Mouse (Mus musculus) erythroblast, adult 5-6 weeks (primary cell): Measurements from ENCODE around the gene Zdhhc17. TPM values are rescaled to one million over a fixed set of nuclear protein-coding genes. Genes with fewer than 3 reads are reported as not detected.
A peak's percentile ranks its signal among the peaks of the same experiment; 100 is the strongest.

Experiments used
- ATAC-seq: replicated peaks from 2 replicates; pipeline ENCODE4 v1.8.0; 2016; ENCODE audit warnings: moderate number of reproducible peaks, mild to moderate bottlenecking, moderate TSS enrichment, inconsistent platforms; ENCODE audit not compliant: poor library complexity, low FRiP score, severe bottlenecking
- total RNA-seq, 2 experiments: library from RNA; stranded (forward) in 1 of 2; stranded (reverse) in 1 of 2; fragments of 150-400 nt in 1 of 2; fragments of 200-764, 138-1000 nt in 1 of 2; gene quantifications; 2 replicates each; pipeline versions ENCODE4 v1.2.3 to v1.2.4; 2015 to 2017; ENCODE audit warnings: low replicate concordance in 2 of 2

The Zdhhc17 gene
- total RNA-seq, 2 experiments from 2014 or later = 15.8 to 54.4 TPM

GRCm38 (mm10) chr10:111007687-111008086, 2.3 kb downstream of the Zdhhc17 start:
- no peak for ATAC-seq

GRCm38 (mm10) chr10:111005611-111006488, 4.1 kb downstream of the Zdhhc17 start:
- 0 out of 2 replicates have a peak, but pooled peaks have one; percentile 28 for ATAC-seq

- ATAC-seq = no peak
Measured at GRCm38 (mm10) chr10:111004220-111004619, 5.7 kb downstream of the Zdhhc17 start.

- ATAC-seq = no peak
Measured at GRCm38 (mm10) chr10:110999201-110999600, 10.7 kb downstream of the Zdhhc17 start.

- no peak for ATAC-seq
Measured at GRCm38 (mm10) chr10:110997180-110997579, 12.8 kb downstream of the Zdhhc17 start.

- no peak for ATAC-seq
Measured at GRCm38 (mm10) chr10:110994761-110995160, 15.2 kb downstream of the Zdhhc17 start.

GRCm38 (mm10) chr10:110993249-110993648, 16.7 kb downstream of the Zdhhc17 start:
- ATAC-seq = no peak

GRCm38 (mm10) chr10:110992047-110992431, 17.9 kb downstream of the Zdhhc17 start:
- ATAC-seq = peak; percentile 78

- peak; percentile 34 for ATAC-seq
Measured at GRCm38 (mm10) chr10:110991307-110992046, 18.5 kb downstream of the Zdhhc17 start.

GRCm38 (mm10) chr10:110989729-110990128, 20.2 kb downstream of the Zdhhc17 start:
- ATAC-seq = 0 out of 2 replicates have a peak, but pooled peaks have one; percentile 23

- no peak for ATAC-seq
Measured at GRCm38 (mm10) chr10:110986682-110987081, 23.3 kb downstream of the Zdhhc17 start.

GRCm38 (mm10) chr10:110982771-110983170, 27.2 kb downstream of the Zdhhc17 start:
- no peak for ATAC-seq

GRCm38 (mm10) chr10:110980441-110980840, 29.5 kb downstream of the Zdhhc17 start:
- ATAC-seq = no peak

- no peak for ATAC-seq
Measured at GRCm38 (mm10) chr10:110979431-110979830, 30.5 kb downstream of the Zdhhc17 start.

- no peak for ATAC-seq
Measured at GRCm38 (mm10) chr10:110977379-110977778, 32.6 kb downstream of the Zdhhc17 start.

GRCm38 (mm10) chr10:110976046-110976445, 33.9 kb downstream of the Zdhhc17 start:
- 0 out of 2 replicates have a peak, but pooled peaks have one; percentile 61 for ATAC-seq

GRCm38 (mm10) chr10:110974885-110975284, 35.1 kb downstream of the Zdhhc17 start:
- ATAC-seq = no peak

GRCm38 (mm10) chr10:110974463-110974862, 35.5 kb downstream of the Zdhhc17 start:
- peak; percentile 60; the same call in 1 of the 2 replicates for ATAC-seq

- no peak for ATAC-seq
Measured at GRCm38 (mm10) chr10:110971998-110972397, 37.9 kb downstream of the Zdhhc17 start.

- ATAC-seq = no peak
Measured at GRCm38 (mm10) chr10:110971483-110971882, 38.5 kb downstream of the Zdhhc17 start.

GRCm38 (mm10) chr10:110971044-110971443, 38.9 kb downstream of the Zdhhc17 start:
- no peak for ATAC-seq
